Mouse (Mus musculus) myocyte (in vitro differentiated cells): Measurements from ENCODE around the gene Cldn10. TPM values are rescaled to one million over a fixed set of nuclear protein-coding genes. Genes with fewer than 3 reads are reported as not detected.
A peak's percentile ranks its signal among the peaks of the same experiment; 100 is the strongest.
"Not testable (repeated sequence)": the region's sequence is repeated elsewhere in the genome, so short reads cannot be mapped to it uniquely, and the experiment has no call there.

Experiments used
- H3K27me3 ChIP-seq: one replicate; pipeline ENCODE4 v1.6.1; 2011; ENCODE audit not compliant: control insufficient read depth, insufficient read depth, insufficient read length
- H3K36me3 ChIP-seq: one replicate; pipeline ENCODE4 v1.6.1; 2011; ENCODE audit not compliant: control insufficient read depth, insufficient read depth
- H3K4me2 ChIP-seq: one replicate; pipeline ENCODE4 v1.6.1; 2011; ENCODE audit warnings: low read depth, control low read depth
- H3K4me3 ChIP-seq: one replicate; pipeline ENCODE4 v1.5.1; 2011; ENCODE audit warnings: mild to moderate bottlenecking, control low read depth, moderate library complexity
- H3K79me2 ChIP-seq: one replicate; pipeline ENCODE4 v1.6.1; 2011; ENCODE audit not compliant: control insufficient read depth, insufficient read depth
- H3ac ChIP-seq: one replicate; pipeline ENCODE4 v1.6.1; 2011; ENCODE audit not compliant: control insufficient read depth, insufficient read length
- CEBPB ChIP-seq: IDR thresholded peaks from 2 replicates; pipeline ENCODE4 v1.6.1; 2011; ENCODE audit warnings: mild to moderate bottlenecking, moderate library complexity; ENCODE audit not compliant: poor library complexity, insufficient read depth, severe bottlenecking
- E2F4 ChIP-seq: IDR thresholded peaks from one replicate; pipeline ENCODE4 v1.6.1; 2011; ENCODE audit warnings: mild to moderate bottlenecking, control low read depth, moderate library complexity; ENCODE audit not compliant: insufficient read depth
- MAX ChIP-seq: IDR thresholded peaks from one replicate; pipeline ENCODE4 v1.6.1; 2011; ENCODE audit warnings: low read depth, mild to moderate bottlenecking, control low read depth
- MYOD1 ChIP-seq, 3 experiments: IDR thresholded peaks; one replicate each; pipeline ENCODE4 v1.6.1; 2011; ENCODE audit warnings: control low read depth in 2 of 3, low read depth in 2 of 3, mild to moderate bottlenecking in 2 of 3, moderate library complexity in 1 of 3; ENCODE audit not compliant: insufficient read length in 2 of 3, control insufficient read depth in 1 of 3
- MYOG ChIP-seq, 3 experiments: IDR thresholded peaks; one replicate each; pipeline ENCODE4 v1.6.1; 2011; ENCODE audit warnings: control low read depth in 2 of 3, low read depth in 2 of 3, mild to moderate bottlenecking in 2 of 3; ENCODE audit not compliant: insufficient read length in 2 of 3, control insufficient read depth in 1 of 3, insufficient read depth in 1 of 3
- POLR2A ChIP-seq: IDR thresholded peaks from one replicate; pipeline ENCODE4 v1.6.1; 2011; ENCODE audit warnings: low read depth, mild to moderate bottlenecking, control low read depth, moderate library complexity; ENCODE audit not compliant: insufficient read length
- POLR2AphosphoS2 ChIP-seq: IDR thresholded peaks from one replicate; pipeline ENCODE4 v1.6.1; 2011; ENCODE audit warnings: low read depth, control low read depth; ENCODE audit not compliant: insufficient read length
- REST ChIP-seq: IDR thresholded peaks from one replicate; pipeline ENCODE4 v1.6.1; 2011; ENCODE audit warnings: mild to moderate bottlenecking, control low read depth, moderate library complexity; ENCODE audit not compliant: insufficient read depth, insufficient read length
- SRF ChIP-seq: IDR thresholded peaks from one replicate; pipeline ENCODE4 v1.6.1; 2011; ENCODE audit warnings: low read depth; ENCODE audit not compliant: control insufficient read depth, insufficient read length
- TCF12 ChIP-seq: IDR thresholded peaks from one replicate; pipeline ENCODE4 v1.6.1; 2011; ENCODE audit warnings: mild to moderate bottlenecking, control low read depth; ENCODE audit not compliant: poor library complexity, insufficient read depth, severe bottlenecking
- TCF3 ChIP-seq: IDR thresholded peaks from one replicate; pipeline ENCODE4 v1.6.1; 2011; ENCODE audit warnings: low read depth, control low read depth; ENCODE audit not compliant: insufficient read length
- USF1 ChIP-seq: IDR thresholded peaks from one replicate; pipeline ENCODE4 v1.6.1; 2011; ENCODE audit warnings: low read depth, mild to moderate bottlenecking, control low read depth, moderate library complexity
- polyA plus RNA-seq: library from polyadenylated mRNA; unstranded; fragments of >200 nt; fragmentation: generic; extraction: Trizol; gene quantifications from one replicate; pipeline ENCODE4 v1.2.1, GENCODE M21; 2012; ENCODE audit warnings: missing spikeins

Cldn10 gene
- polyA plus RNA-seq, 1 experiment: not detected

- Histone ChIP-seq H3K79me2 (no peaks in the 10 kb centered on the region), H3K4me2 (no peak overlapping the region), H3ac (no peak overlapping the region), H3K36me3 (no peaks in the 10 kb centered on the region), H3K27me3 (no peaks in the 10 kb centered on the region), H3K4me3 (no peak overlapping the region)
- TF ChIP-seq E2F4 (no peak), CEBPB (no peak), TCF3 (no peak)
These were observed 37.1 kb upstream of the Cldn10 start for GRCm38 (mm10) chr14:118750505-118751192.

GRCm38 (mm10) chr14:118751193-118751753 lies 36.4 kb upstream of the Cldn10 start:
- Histone ChIP-seq H3ac (no peak overlapping the region), H3K36me3 (no peaks in the 10 kb centered on the region), H3K79me2 (no peaks in the 10 kb centered on the region), H3K27me3 (no peaks in the 10 kb centered on the region), H3K4me2 (no peak overlapping the region), H3K4me3 (no peak overlapping the region)
- TF ChIP-seq MYOG (IDR thresholded peaks at IDR 0.05; ENCODE audit: control insufficient read depth in 1 of 3, insufficient read depth in 1 of 3, insufficient read length in 2 of 3, low read depth in 2 of 3) (no peak), MYOD1 (IDR thresholded peaks at IDR 0.05; ENCODE audit: control insufficient read depth in 1 of 3, insufficient read length in 2 of 3, low read depth in 2 of 3) (peak in 1 of 3 experiments; percentile 8), TCF3 (no peak)

- TF ChIP-seq MAX: no peak
- no peak for TF ChIP-seq CEBPB
- TF ChIP-seq SRF: no peak
- TF ChIP-seq MYOD1 (IDR thresholded peaks at IDR 0.05; ENCODE audit: control insufficient read depth in 1 of 3, insufficient read length in 2 of 3, low read depth in 2 of 3): no peak
- TF ChIP-seq E2F4: no peak
- no peak for TF ChIP-seq POLR2A
- no peak for TF ChIP-seq TCF12
- no peak for TF ChIP-seq POLR2AphosphoS2
- no peak for TF ChIP-seq REST
- H3K27me3 ChIP-seq: no peaks in the 10 kb centered on the region
- H3K4me3 ChIP-seq: no peak overlapping the region
- no peaks in the 10 kb centered on the region for H3K36me3 ChIP-seq
- H3K4me2 ChIP-seq: no peak overlapping the region
- no peak overlapping the region for H3ac ChIP-seq
- H3K79me2 ChIP-seq: no peaks in the 10 kb centered on the region
These were observed 31.7 kb upstream of the Cldn10 start for GRCm38 (mm10) chr14:118756015-118756414.

- Histone ChIP-seq H3ac (no peak overlapping the region), H3K4me2 (no peak overlapping the region), H3K79me2 (no peaks in the 10 kb centered on the region), H3K4me3 (no peak overlapping the region), H3K36me3 (no peaks in the 10 kb centered on the region), H3K27me3 (no peaks in the 10 kb centered on the region)
- TF ChIP-seq MYOG (IDR thresholded peaks at IDR 0.05; ENCODE audit: control insufficient read depth in 1 of 3, insufficient read depth in 1 of 3, insufficient read length in 2 of 3, low read depth in 2 of 3): no peak
- TF ChIP-seq USF1: no peak
- no peak for TF ChIP-seq SRF
- TF ChIP-seq REST: no peak
- no peak for TF ChIP-seq E2F4
- no peak for TF ChIP-seq TCF3
- TF ChIP-seq TCF12: no peak
- TF ChIP-seq CEBPB: no peak
- TF ChIP-seq POLR2A: no peak
- TF ChIP-seq POLR2AphosphoS2: no peak
- TF ChIP-seq MAX: no peak
- TF ChIP-seq MYOD1 (IDR thresholded peaks at IDR 0.05; ENCODE audit: control insufficient read depth in 1 of 3, insufficient read length in 2 of 3, low read depth in 2 of 3): no peak
These were observed 31.1 kb upstream of the Cldn10 start for GRCm38 (mm10) chr14:118756566-118756965.

GRCm38 (mm10) chr14:118763362-118763761 lies 24.3 kb upstream of the Cldn10 start:
- H3K4me3 ChIP-seq, H3ac ChIP-seq, H3K36me3 ChIP-seq, H3K4me2 ChIP-seq, H3K27me3 ChIP-seq, H3K79me2 ChIP-seq: not testable (repeated sequence)
